Mouse (Mus musculus) embryo, embryonic 9.5 days (tissue): ENCODE data around the gene Atox1.

Experiments used
- DNase-seq: peaks from one replicate; pipeline ENCODE4 v3.0.0-alpha.2; 2017; ENCODE audit errors: extremely low spot score

Gene Atox1

DNA sequence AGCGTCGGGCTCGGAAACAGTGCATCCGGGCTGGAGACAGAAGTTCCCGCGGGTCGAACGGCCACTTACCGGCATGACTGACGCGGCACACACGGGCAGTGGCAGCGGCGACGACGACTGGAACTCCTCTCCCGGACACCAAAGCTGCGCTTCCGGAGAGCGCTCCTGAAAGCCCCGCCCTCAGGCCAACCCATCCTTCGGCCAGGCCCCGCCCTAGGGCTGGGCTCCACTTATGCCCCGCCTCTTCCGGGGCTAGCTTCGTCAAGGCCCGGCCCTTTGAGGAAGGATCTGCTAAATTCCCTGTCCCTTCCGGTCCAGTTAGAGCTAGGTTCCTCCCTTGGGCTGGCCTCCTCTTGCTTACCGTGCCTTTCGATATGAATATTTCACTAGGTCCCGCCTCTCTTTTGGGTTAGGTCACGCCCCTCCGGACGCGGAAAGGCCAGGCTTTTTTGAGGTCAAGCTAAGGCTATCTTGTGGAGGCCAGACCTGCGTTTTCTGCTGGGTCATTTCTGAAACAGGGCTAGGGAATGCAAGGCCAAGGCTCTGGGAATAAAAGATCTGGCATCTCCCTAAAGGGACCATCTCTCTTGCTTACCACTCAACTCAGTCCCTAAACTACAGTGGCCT, at the start of gene Atox1:
Gene Atox1 (minus strand): TSS at position 221 of the 627 bp plus-strand sequence.
- DNase-seq = peak; percentile 95

DNA sequence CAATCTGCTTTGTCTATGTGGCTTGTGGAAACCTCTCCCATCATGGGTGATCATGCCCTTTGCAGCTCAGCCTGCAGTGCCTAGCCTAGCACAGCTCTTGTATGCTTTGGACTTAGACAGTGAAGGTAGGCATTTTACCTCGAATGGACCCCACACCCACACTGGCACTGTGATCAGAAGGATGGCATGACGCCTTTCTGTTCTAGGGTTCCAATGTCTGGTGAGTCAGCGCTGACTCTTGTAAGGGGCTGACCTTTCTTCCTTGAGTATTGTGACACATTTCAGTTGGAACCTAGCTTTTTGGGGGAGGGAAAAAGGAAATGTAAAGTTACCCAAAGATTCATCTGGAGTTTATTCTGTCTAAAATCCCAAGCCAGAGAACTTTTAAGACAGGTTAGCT, 44.4 kb upstream of the Atox1 start:
- DNase-seq = no peak

DNA sequence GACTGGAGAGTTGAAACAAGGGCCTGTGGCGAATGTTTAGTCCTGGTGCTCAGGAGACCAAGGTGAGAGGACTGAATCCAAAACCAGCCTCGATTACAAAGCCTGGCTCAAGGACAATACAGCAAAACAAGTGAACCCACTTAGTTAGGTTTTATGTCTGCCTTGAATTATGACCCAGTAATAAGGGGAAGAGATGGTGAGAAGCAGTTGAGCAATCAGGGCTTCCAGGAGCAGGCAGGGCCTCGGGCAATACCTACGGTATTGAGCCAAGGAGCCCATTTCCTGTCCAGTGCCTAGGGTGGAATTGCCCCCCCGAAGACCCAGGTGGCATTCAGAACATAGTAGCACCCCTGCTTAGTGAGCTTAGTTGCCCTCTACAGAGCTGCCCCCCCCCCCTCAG, 41.8 kb upstream of the Atox1 start:
- no peak for DNase-seq

DNA sequence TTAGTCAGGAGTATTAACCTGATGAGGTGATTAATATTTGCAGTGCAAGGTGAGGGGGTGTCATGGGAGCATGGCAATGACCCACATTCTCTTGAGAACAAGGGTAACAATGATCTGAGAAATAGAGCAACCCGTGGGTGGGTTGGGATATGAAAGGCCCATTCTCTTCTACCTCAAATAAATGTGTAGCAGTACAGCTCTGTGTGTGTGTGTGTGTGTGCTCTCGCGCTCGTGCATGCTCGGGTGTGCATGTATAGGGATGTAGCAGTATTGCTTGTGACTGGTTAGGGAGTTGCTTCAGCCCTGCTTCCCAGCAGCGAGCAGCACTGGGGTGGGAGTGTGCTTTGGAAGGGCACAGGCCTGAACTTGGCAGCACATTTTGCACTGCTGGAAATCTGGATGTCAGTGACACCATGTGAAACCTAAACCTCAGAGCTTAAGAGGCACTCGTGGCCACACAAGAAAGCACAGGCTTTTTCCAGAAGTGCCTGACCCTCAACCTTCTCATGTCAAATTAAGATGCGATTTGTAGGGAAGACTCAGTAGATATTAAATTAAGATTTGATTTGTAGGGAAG, 41.0 kb upstream of the Atox1 start:
- DNase-seq = no peak

DNA sequence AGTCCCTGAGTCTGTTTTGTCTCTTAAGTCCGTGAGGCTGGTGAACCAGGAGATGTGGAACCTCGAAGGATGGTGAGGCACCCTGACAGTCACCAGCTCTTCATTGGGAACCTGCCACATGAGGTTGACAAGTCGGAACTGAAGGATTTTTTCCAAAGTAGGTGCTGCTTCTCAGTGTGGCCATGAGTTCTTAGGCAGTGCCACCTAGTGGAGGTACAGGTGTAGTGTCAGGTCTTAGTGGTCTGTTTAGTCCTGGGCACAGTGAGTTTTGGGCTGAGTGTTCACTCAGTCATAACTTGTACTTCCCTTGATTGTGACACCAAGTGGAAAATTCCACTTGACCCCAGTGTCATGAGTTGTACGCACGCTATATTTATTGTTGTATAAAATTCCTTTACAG, 36.8 kb upstream of the Atox1 start:
- peak; percentile 39 for DNase-seq

DNA sequence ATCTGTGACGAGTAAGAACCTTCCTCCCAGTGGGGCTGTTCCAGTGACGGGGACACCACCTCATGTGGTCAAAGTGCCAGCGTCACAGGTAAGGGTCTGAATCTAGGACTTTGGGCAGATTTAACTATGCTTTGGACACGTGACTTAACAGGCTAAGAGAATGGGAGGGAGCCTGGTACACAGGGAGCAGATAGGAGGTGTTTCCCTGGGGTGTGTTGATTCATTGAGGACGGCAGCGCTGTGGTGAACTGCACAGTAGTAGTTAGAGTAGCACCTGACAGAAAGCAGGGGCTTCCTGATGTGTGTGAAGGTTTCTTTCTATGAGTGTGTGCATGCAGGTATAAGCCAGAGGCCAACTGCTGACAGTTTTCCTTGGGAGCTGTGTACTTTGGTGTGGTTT, 35.1 kb upstream of the Atox1 start:
- DNase-seq = no peak

DNA sequence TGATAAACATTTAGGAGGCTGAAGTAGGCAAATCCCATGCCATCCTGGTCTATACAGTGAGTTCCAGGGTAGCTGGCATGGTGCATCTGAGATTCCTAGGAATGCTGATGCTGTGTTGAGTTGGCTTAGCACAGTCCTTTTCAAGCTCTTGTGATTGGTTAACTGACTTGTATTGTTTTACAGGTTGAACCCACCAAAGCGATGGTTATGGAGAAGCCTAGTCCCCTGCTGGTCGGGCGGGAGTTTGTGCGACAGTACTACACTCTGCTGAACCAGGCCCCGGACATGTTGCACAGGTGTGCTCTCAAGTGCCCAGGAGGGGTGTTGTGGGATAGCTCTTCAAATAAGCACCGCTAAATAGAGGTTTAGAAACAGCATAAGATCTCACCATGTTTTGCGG, 24.4 kb upstream of the Atox1 start:
- DNase-seq = no peak

DNA sequence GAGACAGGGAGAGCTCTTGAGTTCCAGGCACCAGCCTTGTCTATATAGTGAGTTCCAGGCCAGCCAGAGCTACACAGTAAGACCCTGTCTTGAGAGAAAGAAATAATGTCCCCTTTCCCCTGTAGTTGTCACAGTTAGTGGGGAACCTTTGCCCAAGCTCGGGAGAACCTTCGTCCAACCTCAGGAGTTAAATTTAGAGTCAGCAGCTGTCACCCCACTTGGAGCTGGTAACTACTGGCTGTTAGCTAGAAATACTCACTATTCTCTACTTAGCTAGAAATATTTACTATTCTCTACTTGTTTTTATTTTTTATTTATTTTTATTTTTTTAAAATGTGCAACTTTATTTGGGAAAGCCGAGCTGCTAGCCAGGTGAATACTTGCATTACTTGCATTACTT, 12.2 kb upstream of the Atox1 start:
- no peak for DNase-seq

DNA sequence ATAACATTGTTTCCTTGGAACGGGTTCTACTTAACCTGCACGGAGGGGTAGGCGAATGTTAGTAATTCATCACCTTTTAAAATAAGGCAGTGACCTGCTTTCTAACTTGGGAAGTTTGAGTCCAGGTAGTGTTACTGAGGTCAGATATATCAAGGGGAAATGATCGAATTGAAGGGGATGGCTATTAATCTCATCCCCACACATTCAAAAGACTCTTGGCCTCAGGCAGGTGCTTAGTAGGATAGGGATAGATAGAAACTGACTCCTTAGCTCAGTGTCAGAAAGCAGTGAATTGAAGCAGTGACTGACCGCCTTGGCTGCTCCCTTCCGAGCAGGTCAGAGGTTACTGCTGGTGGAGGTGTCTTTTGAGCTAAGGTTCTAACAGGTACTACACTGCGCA, 10.4 kb upstream of the Atox1 start:
- no peak for DNase-seq

DNA sequence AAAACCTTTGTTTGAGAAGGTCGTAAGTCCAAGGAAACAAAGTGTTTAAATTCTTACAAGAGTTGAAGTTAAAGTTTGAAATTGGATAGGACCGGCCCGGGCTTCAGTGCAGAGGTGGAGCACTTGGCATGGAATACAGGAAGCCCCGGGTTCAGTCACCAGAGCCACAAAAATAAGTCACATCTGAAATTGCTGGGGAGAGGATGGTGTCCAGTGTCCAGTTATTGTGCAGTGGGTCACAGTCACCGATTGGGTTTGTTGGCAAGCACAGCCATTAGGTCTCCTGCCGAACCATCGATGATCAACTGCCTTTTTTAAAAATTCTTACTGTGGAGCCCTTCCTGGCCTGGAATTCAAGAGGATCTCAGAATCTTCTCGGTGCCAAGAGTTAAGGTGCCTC, 9.7 kb upstream of the Atox1 start:
- no peak for DNase-seq

DNA sequence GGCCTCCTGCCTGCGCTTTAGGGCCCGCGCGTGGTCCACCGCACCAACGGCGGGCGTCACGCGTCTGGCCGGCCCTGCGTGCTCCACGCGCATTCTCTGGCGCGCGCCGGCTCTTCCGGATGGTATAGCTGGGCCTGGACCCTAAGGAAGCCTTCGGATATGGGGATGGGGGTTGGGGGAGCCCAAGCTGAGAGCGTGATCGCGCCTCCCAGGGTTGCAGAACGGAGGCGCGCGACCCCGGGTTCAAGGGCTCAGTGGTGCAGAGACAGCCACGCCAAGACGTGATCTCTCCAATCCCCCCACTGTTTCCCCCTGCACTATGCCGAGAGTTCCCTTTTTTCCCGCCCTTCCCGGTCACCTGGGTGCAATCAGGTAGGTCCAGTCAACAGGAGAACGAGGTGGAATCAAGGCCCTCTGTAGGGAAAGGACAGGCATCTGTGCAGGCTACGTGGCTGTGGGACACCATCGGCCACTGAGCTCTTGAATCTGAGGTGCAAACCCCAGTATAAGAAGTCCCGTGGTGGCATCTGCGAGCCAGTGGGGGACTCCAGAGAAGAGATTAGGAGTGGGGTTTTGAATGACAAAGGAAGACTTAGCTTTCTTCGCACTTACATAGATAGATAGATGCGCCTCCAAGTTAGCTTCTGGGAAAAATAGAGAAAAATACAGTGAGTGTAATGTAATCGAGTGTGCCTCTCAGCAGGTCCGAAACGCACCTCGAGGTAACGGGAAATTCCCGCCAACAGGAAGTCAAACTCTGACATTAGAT, 9.1 kb upstream of the Atox1 start:
- DNase-seq = peak; percentile 51

DNA sequence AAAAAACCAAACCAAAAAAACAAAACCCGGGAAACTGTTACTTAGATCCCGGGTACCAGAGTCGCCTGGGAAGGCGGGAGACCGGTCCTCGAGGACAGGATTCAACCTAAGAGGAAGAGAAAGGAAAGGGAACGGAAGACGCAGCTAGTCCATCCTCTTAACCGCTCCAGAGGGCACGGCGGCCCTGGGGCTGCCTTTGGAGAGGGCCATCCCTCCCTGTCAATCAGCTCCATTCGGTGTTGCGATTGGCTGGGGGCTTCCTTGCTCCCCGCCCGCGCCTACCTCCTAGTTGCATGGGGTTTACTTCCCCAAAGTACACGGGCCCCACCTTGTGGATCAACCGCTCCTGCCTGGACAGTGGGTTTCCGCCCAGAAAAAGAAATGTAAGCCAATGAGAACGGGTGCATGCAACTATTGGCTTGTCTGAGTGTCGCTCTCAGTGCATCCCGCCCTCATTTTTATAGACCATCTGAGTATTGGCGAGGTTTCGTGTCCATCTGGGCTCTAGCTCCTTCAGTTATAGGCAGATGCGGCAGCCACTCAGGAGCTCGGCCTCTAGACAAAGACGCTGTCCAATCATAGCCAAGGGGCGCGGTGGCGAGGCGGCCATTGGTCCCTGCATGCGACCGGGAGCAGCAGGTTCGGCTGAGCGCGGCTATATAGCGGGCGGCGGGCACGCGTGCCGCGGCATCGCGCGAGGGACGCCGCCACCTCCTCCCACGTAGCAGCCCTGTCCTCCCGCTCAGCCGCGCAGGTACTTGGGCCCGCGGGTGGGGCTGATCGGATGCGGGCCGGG, 8.2 kb upstream of the Atox1 start, which contains the start of gene G3bp1:
Gene G3bp1 (plus strand): TSS at position 638 of the 796 bp plus-strand sequence.
- DNase-seq = peak; percentile 98

DNA sequence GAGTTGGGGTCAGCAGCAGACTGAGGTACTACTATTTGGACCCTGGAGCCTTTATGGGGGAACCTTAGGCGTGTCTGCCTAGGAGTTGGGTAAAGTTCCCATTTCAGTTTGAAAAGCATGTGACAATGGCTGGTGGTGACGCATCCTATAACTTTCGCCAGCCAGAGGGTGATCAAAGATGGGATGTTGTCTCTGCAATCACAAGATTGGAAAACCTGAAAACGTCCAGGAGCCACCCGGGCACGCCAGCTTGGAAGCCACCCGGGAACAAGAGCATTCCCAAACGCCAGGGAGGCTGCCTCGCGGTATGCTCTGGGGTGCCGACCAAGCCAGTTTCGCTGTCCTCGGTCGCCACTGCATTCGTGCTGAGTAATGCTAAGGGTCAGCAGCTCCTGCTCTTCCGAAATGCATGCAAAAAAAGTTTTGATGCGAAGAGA, 7.6 kb upstream of the Atox1 start:
- no peak for DNase-seq

DNA sequence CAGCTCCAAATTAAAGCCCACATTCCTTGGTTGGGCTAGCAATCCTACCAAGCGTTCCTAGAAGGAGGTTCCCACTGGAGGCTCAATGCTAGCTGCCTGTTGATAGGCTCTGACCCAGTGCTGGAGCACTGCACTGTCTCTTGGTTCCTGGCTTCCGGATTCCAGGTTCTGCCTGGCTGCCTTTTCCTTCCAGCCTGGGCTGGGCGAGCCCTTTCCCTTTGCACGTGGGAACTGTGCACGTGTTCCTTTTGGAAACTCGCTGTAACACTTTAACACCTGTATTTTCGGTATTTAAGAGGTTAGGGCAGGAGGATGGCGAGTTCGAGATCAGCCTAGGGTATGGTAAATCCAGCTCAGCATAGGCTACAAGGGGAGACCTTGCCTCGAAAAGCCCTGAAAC, 7.0 kb upstream of the Atox1 start:
- no peak for DNase-seq

DNA sequence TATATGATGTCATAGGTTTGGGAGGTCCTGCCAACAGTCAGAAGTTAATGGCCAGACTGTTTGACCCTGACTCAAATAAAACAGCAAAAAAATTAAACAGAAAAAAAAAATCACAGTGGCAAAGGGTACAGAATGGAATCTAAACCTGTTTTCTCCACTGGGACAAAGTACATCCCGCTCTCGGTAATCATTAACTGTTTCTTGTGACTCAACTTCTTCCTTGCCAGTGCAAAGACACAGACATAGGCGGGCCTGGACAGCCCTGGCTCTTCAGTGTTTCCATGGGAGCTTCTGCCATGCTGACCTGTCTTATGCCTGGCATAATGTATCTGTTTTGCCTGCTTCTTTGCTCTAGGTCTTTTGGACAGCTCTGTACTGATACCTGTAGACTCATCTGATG, 4.1 kb upstream of the Atox1 start:
- no peak for DNase-seq

DNA sequence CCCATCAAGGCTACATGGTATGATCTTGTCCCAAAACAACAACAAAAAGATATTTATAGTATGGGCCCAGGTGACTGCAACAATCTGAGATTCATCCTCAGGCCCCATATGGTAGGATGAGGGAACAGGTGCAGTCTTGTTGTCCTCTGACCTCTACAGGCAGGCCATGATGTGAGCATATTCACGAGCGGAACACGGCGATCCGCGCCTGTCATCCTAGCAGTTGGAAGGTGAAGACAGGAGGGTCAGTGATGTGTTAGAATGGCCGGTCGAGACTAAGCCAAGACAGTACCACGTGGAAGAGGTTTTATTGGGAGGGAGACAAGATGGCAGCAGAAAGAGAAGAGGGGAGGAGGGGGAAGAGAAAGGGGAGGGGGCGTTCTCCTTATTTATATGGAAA, 3.7 kb upstream of the Atox1 start:
- no peak for DNase-seq

DNA sequence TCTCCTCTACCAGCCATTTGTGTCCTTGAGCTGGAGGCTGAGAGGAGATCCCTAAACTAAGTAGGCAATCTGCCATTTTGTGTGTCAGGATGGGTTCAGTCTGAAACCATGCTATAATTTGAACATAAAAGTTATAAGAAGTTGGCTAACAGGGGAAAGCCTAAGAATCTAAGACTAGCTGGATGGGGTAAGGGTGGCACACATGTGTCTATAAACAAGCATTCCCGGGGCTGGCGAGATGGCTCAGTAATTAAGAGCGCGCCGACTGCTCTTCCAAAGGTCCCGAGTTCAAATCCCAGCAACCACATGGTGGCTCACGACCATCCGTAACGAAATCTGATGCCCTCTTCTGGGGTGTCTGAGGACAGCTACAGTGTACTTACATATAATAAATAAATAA, 1.1 kb upstream of the Atox1 start:
- no peak for DNase-seq

DNA sequence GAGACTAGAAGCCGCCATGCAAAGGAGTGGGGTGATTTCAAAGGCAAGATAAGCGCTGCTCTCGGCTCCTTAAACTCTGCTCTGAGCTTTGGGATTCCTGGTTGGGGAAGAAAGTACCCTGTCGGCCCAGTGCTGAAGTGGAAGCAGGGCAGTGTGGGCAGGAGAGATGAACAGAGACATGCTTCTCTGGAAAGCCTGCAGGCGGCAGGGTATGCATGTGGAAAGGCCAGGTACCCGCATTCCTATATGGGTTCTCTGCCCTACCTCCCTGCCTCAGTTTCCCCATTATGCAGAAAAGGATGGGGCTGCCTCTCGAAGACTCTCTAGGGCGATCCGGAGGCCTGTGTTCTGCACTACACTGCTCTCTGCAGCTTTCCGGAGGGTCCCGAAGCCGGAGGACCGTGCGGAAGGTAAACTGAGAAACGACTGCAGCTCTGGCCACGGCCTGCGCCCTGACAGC, 450 bp downstream of the Atox1 start:
- DNase-seq = no peak

DNA sequence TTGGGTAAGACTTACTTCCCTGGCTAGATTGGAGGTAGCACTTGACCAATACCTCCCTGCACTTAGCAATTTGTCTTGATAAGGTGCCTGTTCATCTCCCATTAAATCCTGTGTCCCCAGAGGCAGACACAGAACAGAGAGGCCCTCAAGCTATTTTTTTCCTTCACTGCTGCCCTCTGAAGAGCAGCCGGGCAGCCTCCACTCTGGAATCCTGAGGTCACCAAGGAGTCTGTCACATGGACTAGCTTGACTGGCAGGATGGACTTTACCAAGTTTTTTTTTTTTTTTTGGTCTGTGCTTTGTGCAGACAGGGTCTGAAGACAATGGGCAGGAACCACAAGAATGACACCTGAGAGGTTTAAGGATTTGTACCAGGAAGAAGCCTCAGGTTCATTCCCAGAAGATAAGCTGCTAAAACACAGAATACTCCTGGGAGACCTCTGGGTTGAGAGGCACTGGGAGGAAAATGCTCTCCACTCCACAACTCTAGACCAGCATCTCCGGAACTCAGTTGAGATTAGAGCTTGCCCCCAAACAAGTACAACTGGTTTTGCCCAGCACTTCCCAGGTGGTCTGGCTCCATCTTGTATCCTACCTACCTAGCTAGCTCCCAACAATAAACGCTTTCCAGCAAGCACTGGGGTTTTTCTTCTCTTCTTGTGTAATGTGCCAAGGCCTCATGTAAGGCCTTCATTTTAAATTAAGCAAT, 1.0 kb downstream of the Atox1 start:
- DNase-seq = peak; percentile 29

DNA sequence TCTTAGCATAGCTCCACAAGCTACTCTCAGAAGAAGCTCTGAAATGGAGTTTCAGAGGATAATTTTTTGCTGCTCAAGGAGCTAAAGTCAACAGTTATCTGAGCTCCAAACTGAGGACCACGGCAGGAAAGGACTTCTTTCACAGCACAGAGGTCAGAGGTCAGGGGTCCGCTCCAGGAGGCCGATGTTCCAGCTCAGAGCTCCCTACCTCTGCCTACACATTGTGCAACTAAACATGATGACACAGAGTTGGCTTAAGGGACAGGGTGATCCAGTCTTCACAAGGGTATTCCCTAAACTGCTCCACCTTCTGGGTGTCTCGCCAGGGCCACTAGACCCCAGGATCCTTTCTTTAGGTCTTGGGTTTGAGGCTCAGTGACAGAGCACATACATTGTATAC, 2.5 kb downstream of the Atox1 start:
- DNase-seq = no peak

DNA sequence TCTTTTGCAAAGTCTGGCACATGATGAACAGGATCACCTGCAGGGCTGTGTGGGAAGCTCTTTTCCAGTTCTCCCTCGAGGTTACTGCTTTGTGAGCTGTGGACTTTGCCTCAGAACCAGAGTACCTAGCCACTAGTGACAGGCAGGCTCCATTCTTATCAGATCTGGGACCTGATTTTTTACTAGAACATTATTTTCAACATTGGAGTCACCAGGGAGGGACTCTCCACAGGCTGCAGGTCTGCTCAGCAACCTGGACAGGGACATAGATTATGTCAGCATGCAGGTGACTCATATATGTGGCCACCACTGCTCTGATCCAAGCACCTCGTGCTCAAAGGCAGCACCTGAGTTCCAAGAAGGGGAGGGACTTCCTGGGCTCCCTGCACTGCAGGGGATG, 5.9 kb downstream of the Atox1 start:
- DNase-seq = no peak

DNA sequence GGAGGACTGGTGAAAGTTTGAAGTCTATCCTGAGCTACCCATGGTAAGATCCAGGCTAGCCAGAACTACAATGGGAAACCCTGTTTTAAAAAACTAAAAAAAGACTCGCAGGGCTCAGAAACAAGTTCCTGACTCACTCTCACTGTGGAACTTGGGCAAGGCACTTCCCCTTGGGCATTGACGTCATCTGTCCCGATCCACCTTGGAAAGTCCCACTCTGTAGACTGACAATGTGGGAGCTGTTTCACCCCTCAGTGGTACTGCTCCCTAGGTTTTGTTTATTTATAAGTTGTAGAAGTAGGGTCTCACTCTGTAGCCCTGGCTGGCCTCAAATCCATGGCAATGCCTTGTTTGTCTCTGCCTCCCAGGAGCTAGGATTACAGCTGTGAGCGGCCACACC, 7.4 kb downstream of the Atox1 start:
- DNase-seq = no peak
